Mouse (Mus musculus) CH12.LX (cell line): Measurements from ENCODE around the gene Cdh24.

Experiments
- CHD2 ChIP-seq: IDR thresholded peaks from 2 replicates; pipeline ENCODE4 v1.6.1; 2011; ENCODE audit warnings: low read length, improper control_type of control experiment
- POLR2A ChIP-seq: IDR thresholded peaks from 2 replicates; pipeline ENCODE4 v1.6.1; 2011; ENCODE audit warnings: low read depth, mild to moderate bottlenecking, improper control_type of control experiment, low read length

- no peak for TF ChIP-seq CHD2
- no peak for TF ChIP-seq POLR2A
Measured at GRCm38 (mm10) chr14:54674317-54674716, 33.2 kb upstream of the Cdh24 start.
